Mouse (Mus musculus): ENCODE data around the gene Zfc3h1. TPM values are rescaled to one million over a fixed set of nuclear protein-coding genes. Genes with fewer than 3 reads are reported as not detected.

Gene Zfc3h1
- total RNA-seq, 2 experiments from 2014 or later = 21.8 to 25.4 TPM

DNA sequence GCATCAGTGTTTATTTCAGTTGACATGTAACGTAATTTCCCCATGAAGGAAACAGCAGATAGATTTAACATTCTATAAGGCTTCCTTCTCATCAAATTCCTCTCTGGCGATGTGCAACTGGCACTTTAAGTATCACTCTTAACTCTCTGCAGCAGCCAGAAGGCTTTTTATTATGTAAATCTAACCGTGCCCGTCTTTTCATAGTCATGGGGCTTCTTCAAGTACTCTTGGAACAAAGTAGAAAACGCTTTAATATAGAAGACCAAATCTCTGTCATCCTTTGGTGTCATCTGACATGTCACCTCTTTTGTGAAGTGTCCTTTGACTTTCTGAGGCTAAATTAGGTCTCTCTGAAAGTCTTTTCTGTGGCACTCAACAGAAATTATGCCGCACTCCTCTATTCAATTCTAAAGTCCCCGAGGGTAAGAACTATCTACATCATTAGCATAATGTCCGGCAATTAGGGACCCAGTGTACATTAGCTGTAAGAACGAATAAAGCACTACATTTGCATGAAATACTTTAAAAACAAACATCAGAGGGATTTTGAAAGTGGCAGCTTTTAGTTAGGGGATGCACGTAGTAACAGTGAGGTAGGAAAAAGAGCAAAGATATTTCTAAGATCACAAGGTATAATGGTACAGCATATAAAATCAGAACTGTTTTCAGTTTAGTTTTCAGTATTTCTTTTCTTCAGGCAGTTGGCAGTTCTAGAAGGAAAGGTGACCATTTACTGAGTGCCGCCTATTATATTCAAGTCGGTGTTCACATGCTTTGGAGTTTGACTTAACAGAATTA, 1.7 kb upstream of the Zfc3h1 start:
- intact Hi-C loops (cut with DNase I) = no loop called here
- no peak for DNase-seq

DNA sequence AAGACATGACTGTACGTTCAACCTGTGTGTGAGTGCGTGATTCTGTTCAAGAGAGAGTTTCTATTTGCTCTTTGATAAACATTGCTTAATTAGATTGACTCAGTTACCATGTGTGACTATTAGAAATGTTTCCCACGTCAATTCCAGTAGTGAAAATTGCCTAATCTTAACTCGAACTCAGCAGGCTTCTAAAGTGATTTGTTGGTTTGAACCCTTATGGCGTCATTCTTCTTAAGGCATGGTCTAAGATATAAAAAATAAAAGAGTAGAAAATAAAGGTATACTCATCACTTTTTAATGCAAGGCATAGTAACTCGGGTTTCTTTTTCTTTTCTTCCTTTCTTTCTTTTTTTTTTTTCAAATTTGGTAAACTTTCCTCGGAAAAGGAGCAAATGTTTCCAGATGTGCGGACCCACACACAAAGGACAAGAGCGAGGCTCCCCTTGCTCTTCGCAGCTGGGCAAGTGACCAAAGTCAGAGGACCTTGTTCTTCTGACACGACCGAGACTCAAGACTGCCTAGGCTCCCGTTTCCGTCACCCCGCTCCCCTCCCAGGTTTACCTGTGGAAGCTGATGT, 1.0 kb upstream of the Zfc3h1 start:
- intact Hi-C loops (cut with DNase I) = loop anchor here (2.0 kb wide), 2 partner anchors 21 to 69 kb away; partner anchors contain the start of genes Rab21 and Tmem19
- DNase-seq = no peak

DNA sequence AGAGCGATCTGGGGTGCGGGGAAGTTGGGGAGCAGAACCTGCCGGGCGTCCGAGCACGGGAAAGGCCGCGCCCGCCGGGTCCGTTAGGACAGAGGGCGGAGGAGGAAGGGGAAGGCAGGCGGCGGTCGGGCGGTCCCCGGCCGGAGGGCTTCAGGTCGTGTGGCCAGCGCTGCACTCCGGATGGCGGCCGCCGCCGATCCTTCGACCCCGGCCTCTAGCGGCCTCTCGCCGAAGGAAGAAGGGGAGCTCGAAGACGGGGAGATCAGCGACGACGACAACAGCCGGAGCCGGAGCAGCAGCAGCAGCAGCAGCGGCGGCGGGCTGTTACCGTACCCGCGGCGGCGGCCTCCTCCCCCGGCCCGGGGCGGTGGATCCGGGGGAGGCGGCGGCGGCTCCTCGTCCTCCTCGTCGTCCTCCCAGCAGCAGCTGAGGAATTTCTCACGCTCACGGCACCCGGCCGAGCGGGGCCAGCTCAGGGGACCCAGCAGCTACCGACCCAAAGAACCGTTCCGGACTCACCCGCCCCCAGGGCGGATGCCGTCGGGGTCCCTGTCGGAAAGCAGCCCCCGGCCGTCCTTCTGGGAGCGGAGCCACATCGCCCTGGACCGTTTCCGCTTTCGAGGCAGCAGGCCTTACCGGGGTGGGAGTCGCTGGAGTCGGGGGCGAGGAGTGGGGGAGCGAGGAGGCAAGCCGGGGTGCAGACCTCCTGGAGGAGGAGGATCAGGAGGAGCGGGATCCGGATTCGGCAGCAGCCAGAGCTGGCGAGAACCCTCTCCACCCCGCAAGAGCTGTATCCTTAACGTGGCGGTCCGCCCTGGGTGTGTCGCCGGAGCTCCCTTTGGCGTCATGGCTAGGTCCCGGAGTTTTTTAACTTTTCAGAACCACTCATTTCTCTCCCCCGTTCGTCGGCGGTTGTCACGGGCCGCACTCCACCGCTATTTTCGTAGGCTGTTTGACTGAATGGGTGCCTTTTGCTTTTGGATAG, 551 bp downstream of the Zfc3h1 start:
- DNase-seq = peak; percentile 66 to 69
- intact Hi-C loops (cut with DNase I) = loop anchor here (2.0 kb wide), 2 partner anchors 23 to 71 kb away; partner anchors contain the start of genes Rab21 and Tmem19

DNA sequence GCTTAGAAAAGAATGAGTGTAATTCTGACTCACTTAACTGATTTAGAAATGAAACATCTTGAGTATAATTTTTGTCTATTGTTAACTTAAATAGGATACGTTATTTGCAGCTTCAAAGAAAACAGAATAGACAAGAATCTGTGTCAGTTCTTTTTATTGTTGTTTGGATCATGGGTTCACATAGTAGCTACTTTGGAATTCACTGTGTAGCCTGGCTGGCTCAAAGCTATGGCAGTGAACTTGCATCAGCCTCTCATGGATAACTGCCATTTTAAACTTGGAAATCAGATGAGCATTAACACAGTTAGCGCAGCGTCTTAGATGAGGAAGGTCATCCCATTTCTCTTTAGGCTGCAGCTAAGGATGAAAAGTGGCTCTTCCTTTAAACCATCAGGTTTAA, 3.1 kb downstream of the Zfc3h1 start:
- no peak for DNase-seq
- intact Hi-C loops (cut with DNase I) = no loop called here

DNA sequence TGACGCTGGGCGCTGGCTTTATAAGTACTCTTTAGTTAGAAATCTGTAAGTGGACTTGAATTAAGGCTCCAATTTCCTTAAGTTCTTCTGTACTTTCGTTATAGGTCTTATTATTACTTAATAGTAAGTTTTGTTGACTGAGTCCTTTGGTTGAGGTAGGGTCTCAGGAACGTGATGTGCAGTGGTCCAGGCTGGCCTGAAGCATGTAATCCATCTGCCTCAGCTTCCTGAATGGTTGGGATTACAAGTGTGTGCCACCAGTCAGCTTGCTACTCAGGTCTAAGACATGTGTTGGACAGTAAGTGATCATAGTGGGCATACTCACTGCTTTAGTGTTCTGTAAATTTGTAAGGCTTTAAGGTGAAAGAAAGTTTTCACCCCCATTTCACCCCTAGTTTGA, 6.3 kb downstream of the Zfc3h1 start:
- DNase-seq = no peak
- intact Hi-C loops (cut with DNase I) = no loop called here

DNA sequence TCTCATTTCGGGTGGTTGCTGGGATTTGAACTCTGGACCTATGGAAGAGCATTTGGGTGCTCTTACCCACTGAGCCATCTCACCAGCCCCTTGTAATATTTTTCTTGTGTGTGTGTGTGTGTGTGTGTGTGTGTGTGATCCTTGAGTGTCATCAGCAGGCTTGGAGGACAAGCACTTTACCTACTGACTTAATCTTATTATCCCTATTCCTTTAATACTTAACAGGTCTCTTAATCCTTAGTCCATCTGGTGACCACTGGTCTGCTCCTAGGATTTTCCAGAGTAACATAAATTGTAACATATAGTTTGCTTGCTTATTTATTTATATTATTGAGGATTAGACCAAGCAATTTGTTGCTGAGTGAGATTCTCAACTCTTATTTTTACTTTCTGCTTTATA, 7.1 kb downstream of the Zfc3h1 start:
- no peak for DNase-seq
- intact Hi-C loops (cut with DNase I) = no loop called here

DNA sequence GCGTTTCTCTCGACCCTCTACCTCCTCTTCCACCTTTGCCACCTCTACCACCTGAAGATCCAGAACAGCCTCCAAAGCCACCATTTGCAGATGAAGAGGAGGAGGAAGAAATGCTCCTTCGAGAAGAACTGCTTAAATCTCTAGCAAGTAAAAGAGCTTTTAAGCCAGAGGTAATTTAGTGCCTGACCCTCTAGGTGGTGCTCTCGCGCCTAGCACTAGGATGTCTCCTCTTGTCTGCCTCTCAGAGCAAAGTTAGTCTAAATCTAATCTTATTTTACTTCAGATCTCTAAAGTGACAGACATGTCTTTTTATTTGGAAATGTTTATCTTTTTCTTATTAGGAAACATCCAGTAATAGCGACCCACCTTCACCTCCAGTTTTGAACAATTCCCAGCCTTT, 21.6 kb downstream of the Zfc3h1 start:
- DNase-seq = peak; percentile 58 to 61

DNA sequence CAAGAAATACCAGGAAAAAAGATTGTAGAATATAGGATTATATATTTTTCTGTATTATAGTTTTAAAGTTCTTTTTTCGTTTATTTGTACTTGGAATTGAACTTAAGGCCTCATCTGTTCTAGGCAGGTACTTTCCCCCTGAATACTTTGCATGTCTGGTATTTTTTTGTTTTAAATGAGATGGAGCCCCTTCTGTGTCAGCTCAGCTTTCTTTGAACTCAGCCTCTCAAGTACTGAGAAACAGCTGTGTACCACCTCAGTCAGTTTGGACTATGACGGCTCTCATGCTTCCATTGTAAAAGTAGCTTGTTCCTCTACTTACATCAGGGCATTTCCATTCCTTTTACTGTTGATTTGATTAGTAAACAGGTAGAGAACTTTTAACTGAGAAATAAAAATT, 28.7 kb downstream of the Zfc3h1 start:
- intact Hi-C loops (cut with DNase I) = no loop called here
- no peak for DNase-seq

More for the DNA sequence above, 21.6 kb downstream of the Zfc3h1 start:
- intact Hi-C loops (cut with DNase I) = loop anchor here (2.0 kb wide), 1 partner anchor 210 kb away; no protein-coding TSS in a partner anchor

DNA sequence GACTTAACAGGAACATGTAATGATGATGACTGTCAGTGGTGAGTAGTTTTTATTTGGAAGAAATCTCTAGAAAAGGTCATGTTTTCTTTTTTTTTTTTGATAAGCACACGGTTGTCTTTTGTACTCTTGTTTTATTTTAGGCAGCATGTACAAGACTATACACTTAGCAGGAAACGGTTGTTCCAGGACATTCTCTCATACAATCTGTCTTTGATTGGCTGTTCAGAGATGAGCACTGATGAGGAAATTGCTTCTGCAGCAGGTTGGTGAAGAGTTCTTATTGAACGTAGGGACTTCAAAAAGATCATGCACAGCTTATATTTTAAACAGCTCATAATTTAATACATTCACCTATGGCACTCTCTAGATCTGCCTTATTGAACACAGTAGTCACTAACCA, 29.3 kb downstream of the Zfc3h1 start:
- intact Hi-C loops (cut with DNase I) = no loop called here
- no peak for DNase-seq

DNA sequence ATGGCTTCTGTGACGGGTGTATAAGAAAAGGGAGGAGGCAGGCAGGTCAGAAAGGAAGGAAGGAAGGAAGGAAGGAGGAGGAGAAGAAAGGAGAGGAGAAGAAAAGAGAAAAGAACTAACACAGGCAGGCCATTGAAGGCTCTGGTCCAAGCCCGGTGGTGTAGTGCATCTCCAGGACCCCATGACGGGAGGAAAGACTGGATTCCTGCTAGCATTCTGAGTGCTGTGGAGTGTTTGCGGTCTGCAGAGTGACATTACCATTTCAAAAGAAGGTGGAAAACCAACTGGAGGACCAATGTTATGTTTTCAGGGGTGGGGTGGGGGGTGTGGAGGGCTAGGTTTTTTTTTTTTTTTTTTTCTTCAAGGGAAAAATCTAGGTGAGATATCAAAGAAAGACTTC, 37.2 kb downstream of the Zfc3h1 start:
- no peak for DNase-seq
- intact Hi-C loops (cut with DNase I) = no loop called here

DNA sequence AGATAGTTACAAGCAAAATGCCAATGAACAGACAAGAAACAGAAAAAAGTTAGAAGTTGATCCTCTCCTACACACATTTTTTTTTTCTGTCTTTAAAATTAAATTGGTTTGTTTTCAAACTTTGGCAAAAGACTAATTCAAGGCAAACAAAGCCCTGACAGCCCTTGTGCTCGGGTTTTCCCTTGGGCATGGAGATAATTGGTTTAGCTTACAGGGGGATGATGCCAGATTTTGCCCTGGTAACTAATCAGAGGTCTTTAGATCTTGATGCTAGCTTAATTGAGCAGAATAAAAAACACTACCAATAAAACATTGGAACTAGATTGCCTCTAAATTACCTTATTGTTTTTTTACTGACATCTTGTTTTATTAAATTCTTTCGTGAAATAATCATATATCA, 40.6 kb downstream of the Zfc3h1 start:
- DNase-seq = no peak
- intact Hi-C loops (cut with DNase I) = no loop called here

DNA sequence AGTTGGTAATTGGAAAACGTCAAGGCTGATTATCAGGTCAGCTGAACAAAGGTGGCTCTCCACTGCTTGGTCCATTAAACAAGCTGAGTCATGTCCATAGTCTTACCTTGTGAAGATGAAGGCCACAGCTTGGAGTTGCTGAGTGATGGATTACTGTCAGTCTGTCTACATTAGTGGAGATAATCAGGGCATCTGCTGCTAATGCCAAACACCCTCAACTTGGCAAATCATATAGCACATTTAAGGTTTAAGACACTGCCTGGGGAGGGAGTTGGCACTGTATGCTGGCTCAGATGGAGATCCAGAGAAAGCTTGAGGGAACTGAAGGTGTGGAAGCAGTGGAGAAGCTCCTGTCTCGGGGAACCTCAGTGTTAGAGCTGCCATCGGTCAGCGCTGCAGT, 52.5 kb downstream of the Zfc3h1 start:
- intact Hi-C loops (cut with DNase I) = no loop called here

DNA sequence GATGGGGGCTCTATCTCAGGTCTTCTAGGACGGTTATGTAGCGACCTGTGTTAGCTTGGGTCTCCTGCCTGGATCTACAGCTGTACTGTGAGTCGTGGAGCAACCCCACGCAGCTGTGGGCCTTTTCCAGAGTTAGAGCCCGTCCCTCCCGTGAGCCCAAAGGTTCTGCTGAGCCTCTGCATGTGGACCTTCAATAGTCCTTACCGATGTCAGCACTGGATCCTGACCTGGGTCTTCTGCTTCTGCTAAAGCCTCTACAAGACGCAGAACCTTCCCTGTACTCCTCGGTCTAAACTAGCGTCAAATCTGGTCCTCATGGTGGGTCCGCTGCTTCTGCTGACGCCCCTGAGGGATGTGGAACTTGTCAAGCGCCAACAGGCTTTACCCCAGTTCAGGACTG, 63.9 kb downstream of the Zfc3h1 start:
- no peak for DNase-seq
- intact Hi-C loops (cut with DNase I) = no loop called here

More for the DNA sequence above, 52.5 kb downstream of the Zfc3h1 start:
- no peak for DNase-seq

DNA sequence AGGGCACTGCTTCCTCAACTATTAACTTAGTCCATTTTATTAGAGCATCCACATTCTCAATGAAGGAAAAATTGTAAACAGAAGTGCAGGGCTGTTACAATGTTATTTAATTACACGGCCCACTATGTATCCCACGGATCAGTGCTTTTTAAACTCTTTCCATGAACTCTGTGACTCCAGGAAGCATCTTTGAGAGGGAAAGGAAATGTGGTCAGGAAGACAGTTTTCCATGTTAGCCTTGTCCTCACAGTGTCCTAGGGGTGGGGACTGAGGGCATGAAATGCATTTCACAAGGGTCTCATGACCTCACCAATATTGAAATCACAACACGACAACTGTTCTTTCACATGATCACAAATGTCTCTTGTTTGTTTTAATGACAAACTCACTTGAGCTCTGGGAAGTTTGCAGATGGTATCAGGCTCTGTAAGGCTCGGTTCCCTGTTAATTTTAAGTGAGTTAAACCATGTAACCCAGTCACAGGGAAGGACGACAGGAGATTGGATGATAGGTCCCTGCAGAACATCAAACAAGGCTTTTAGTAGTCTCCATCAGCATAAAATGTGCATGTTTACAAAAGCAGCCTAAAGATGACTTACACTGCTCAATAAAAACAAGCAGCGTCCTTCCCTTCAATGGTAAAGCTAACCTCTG, 72.7 kb downstream of the Zfc3h1 start:
- DNase-seq = no peak
- intact Hi-C loops (cut with DNase I) = no loop called here

DNA sequence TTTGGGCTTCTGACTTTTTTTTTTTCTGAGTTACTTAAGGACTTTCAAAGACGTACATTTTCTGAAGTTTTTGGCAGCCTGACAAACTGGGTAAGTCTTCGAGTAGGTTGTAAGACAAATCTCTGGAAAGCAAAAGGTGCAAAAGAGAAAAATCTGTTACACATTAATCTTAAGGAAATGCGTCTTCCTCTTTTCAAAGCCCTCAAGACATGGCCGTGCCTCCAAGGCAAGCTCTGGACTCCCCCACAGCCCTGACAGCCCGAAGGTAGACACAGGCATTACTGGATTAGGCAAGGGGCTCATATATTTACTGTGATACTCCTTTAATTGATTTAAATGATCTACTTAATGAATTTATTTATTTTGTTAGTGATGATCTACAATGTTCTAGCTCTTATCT, 77.9 kb downstream of the Zfc3h1 start:
- intact Hi-C loops (cut with DNase I) = no loop called here
- no peak for DNase-seq

DNA sequence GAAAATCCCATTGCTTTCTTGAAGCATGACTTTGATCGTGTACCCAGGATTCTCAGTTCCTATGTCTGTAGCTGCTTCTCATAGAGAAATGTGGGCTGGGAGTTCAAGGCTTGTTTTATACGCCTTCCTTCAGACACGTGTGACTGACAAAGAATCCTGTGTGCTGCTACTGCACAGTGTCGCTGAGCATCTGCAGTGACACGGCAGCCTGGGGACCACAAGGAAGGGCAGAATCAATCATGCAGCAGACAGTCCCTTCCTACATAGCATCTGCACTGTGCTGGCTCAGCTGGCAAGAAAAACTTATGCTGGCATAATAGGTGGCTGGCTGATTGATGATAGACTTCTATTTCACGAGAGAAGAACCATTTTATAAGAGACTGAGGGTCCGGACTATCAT, 80.3 kb downstream of the Zfc3h1 start:
- intact Hi-C loops (cut with DNase I) = no loop called here

DNA sequence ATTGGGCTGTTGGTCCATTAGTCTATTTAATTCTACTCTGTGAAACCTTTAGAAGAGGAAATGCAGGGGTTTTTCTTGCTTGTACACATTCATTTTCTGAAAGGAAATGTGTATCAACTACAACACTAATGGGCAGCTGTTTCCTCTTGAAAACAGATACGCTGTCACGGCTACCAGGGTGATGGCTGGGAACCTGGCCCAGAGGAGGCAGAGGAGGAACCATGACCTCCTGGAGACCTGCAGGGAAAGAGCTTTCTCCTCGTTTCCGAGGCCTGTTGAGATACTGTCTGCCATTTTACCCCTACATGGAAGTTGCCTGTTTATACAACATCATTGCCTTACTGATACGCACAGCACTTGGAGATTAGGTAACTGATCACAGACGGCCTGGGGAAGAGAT, 81.0 kb downstream of the Zfc3h1 start:
- intact Hi-C loops (cut with DNase I) = no loop called here
- DNase-seq = no peak

More for the DNA sequence above, 80.3 kb downstream of the Zfc3h1 start:
- DNase-seq = no peak

DNA sequence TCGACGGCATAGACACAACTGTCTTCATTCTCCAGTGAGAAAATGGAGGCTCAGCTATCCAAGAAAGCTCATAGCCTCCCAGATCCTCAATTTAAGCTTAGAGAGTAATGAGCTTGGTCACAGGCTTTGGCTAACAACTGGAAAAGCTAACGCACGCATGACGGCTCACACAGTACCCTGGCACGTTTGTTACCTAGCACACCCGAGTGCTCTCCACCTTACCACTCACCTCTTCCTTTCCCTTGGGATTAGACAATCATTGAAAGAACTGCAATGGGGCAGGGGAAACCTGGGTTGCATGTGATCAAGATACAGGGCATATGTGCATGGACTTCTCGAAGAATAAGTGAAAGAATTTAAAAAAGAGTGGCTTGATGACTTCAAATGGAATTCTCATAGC, 83.2 kb downstream of the Zfc3h1 start:
- no peak for DNase-seq
- intact Hi-C loops (cut with DNase I) = no loop called here

DNA sequence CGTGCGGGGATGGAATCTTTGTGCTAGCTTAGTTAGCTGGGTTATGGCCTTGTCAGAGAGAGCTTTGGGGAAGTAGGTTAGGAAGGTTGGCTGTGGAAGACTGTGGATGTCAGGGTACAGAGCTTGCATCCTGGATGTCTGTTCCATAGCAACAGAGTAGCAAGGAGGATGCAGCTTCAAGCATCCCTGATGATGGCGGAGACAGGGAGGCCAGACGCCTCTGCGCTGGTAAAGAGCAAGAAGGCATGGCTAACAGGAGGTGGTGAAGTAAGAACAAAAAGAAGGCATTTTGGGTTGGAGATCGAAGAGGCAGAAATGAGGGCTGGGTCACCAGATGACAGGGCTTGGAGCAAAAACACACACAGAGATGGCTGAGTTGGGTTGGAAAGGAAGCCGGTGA, 83.9 kb downstream of the Zfc3h1 start:
- intact Hi-C loops (cut with DNase I) = no loop called here
- no peak for DNase-seq

DNA sequence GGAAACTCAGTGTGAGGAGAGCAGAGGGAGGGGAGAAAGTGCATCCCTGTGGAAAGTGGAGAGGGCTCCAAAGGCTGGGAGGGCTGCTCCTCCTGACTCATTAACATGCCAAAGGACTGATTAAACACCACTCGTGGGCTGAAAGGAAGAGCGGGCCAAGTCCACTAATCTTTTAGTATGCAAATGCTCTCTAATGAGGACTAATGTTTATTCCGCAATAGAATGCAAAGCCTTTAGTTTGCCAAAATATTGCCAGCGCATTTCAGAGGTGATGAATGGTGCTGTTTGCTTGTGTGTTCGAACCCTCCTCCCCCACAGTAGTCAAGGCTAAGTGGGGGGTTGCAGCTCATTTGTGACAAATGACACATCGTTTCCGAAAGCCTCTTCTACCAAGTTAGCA, 84.3 kb downstream of the Zfc3h1 start:
- no peak for DNase-seq
- intact Hi-C loops (cut with DNase I) = no loop called here
